Mouse (Mus musculus): Measurements from ENCODE around the gene Rsph3a. TPM values are rescaled to one million over a fixed set of nuclear protein-coding genes. Genes with fewer than 3 reads are reported as not detected.
"Not testable (repeated sequence)": the region's sequence is repeated elsewhere in the genome, so short reads cannot be mapped to it uniquely, and the experiment has no call there.

Rsph3a gene
- polyA plus RNA-seq, 1 experiment, result 58.5 TPM

GRCm38 (mm10) chr17:7931096-7931990, 14.1 kb upstream of the Rsph3a start:
- peak; percentile 37 for DNase-seq (ENCODE audit: low read depth)

GRCm38 (mm10) chr17:7932121-7932520, 13.3 kb upstream of the Rsph3a start:
- DNase-seq (ENCODE audit: low read depth), result not testable (repeated sequence)

More at GRCm38 (mm10) chr17:7931096-7931990, 14.1 kb upstream of the Rsph3a start:
- TF ChIP-seq POLR2A (IDR thresholded peaks at IDR 0.05; ENCODE audit: borderline replicate concordance, extremely low read depth, insufficient read depth, insufficient read length, poor library complexity, severe bottlenecking) (no peak), CTCF (IDR thresholded peaks at IDR 0.05; ENCODE audit: borderline replicate concordance, extremely low read depth, insufficient read depth, insufficient read length) (no peak)

DNA sequence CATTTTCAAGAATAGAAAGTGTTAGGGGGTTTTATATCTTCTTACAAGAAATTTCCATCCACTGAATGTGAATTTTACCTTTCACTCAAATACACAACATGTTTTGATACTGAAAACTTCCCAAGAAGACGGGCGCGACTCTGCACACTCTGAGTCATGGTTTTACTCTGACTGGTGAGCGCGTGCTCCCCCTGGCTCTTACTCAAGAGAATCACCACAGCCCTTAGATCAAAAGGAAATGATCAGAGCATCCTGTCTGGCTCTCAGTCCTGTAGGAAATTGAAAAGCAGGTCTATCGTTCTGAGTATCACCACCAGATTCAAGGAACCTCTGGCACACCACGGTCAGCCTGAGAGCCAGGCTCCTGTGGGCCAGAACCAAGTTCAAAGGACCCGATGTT, 5.8 kb upstream of the Rsph3a start:
- peak; percentile 51 for DNase-seq (ENCODE audit: low read depth)
- TF ChIP-seq POLR2A (IDR thresholded peaks at IDR 0.05; ENCODE audit: borderline replicate concordance, extremely low read depth, insufficient read depth, insufficient read length, poor library complexity, severe bottlenecking) (no peak), CTCF (IDR thresholded peaks at IDR 0.05; ENCODE audit: borderline replicate concordance, extremely low read depth, insufficient read depth, insufficient read length) (peak; percentile 31; the same call in 1 of the 2 replicates)

- not testable (repeated sequence) for DNase-seq (ENCODE audit: low read depth)
Measured at GRCm38 (mm10) chr17:7946053-7946627, 726 bp downstream of the Rsph3a start.

DNA sequence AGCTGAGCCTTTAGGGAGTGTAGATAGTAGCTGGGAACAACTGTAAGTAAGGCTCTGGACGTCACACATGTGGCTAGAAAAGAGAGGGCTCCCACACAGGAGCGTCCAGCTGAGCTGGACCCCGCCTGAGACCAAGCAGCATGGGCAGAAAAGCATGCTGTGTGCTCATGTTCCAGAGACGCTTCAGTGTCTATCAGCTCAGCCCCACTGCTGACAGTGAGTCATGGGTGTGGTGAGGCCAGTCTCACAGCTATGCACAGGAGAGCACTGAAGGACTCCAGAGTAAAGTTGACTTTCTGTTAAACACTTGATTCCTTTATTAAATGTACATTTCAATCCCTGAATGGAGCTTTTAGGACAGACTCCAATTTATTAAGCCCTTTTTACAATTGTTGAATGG, 5.9 kb downstream of the Rsph3a start:
- DNase-seq (ENCODE audit: low read depth), result not testable (repeated sequence)

DNA sequence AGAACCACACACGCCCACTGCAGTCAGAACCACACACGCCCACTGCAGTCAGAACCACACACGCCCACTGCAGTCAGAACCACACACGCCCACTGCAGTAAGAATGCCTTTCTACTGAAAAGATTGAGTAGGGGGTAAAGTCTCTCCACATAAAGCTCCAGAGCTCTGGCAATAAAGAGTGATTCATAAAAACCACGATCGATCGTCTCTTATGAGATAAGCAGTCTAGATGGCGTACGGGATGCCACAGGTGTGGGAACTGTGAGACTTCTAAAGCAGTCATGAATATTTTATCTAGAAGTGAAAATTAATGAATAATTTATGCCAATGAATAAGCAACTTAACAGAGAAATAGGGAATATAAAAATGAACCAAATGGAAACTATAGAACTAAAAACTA, 11.8 kb downstream of the Rsph3a start:
- DNase-seq (ENCODE audit: low read depth), result not testable (repeated sequence)

DNA sequence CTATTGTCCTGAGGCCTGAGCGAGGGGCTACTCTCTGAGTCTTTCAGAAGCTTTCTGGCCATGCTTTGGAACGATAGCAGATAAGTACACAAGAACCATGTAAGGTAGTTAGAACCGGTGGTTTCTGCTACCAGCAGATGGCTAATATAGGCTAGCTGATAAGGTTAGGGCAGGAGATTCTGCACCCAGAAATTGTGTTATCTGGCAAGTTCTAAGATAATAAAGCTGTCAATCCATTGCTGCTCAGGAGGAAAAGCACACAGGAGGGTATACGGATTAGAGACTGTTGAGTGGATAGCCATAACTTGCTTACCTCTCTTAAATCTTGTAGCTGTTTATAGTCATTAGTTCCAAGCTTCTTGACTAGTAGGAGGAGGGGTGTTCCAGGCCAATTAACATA, 17.9 kb downstream of the Rsph3a start:
- DNase-seq (ENCODE audit: low read depth), result not testable (repeated sequence)

- DNase-seq (ENCODE audit: low read depth), result not testable (repeated sequence)
Measured at GRCm38 (mm10) chr17:7964398-7964797, 19.0 kb downstream of the Rsph3a start.

DNA sequence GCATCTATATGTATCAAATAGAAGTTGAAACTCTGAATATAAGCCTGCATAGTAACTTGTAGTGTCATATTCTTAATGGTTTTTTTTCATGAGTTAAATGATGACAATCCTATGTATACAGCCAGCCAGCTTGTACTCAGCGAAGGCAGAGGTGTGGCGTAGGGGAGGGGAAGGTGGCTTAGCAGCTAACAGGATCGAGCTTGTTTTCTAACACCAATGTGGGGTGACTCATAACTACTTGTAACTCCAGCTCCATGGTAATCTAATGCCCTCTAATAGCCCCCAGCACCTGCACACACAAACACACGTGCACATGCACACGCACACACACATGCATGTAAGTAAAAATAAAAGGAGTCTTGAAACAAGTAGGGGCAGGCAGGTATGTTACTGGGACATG, 23.1 kb downstream of the Rsph3a start:
- not testable (repeated sequence) for DNase-seq (ENCODE audit: low read depth)

- DNase-seq (ENCODE audit: low read depth), result not testable (repeated sequence)
Measured at GRCm38 (mm10) chr17:7969782-7970181, 24.4 kb downstream of the Rsph3a start.

GRCm38 (mm10) chr17:7983484-7983883, 38.1 kb downstream of the Rsph3a start:
- DNase-seq (ENCODE audit: low read depth), result not testable (repeated sequence)

DNA sequence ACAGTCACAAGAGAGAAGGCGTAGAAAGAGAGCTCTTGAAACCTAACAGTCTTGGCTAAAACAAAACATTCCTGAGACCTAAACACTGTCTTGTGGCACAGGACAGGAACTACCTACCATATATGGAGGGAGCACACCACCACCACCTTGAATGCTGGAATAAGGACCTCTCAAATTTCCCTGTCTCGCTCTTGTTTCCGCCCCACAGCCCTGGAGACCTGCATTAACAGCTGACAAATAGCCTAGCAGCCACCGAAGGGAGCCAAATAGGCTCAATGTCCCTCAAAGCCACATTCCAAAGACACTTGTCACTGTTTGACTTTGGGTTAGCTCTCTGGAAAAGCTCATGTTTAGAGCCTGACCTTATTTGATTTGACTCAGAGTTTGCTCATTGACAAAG, 40.2 kb downstream of the Rsph3a start:
- not testable (repeated sequence) for DNase-seq (ENCODE audit: low read depth)

GRCm38 (mm10) chr17:7987038-7987437, 41.6 kb downstream of the Rsph3a start:
- DNase-seq (ENCODE audit: low read depth), result not testable (repeated sequence)

DNA sequence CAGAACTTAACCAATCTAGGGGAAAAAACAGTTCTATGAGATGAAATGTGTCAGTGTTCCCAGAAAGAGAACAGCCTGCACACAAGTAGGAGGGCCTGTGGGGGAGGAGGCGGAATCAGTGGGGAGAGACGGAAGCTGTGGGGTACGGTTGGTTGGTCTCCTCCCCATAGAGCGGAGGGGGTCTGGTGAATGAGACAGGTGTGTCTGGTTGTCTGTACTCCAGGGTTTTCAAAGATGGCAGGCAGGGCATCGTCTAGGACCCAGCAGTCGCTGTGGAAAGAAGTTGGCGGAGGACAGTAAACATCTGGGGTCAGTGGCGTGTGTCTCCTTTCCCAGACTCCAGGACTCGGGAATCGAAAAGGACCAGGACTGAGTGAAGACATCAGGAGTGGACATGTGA, 57.8 kb downstream of the Rsph3a start:
- DNase-seq (ENCODE audit: low read depth), result not testable (repeated sequence)

DNA sequence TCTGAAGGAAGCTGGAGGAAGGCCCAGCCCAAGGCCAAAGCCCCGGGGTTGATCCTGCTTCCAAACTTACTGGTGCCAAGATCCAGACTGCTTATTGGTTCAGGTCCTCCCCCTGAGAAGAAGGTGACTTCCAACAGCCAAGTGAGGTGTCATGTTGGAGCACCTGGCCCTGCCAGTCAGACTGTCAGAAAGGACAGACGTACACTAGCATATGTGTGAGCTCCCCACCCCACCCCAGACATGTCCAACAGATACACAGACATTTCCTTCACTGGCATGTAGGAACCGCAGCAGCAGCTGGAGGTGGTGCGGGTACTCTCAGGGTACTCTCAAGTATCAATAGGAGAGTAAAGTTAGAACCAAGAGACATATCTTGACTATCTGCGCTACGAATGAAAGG, 61.4 kb downstream of the Rsph3a start:
- not testable (repeated sequence) for DNase-seq (ENCODE audit: low read depth)

GRCm38 (mm10) chr17:8009565-8009964, 64.2 kb downstream of the Rsph3a start:
- DNase-seq (ENCODE audit: low read depth), result not testable (repeated sequence)

DNA sequence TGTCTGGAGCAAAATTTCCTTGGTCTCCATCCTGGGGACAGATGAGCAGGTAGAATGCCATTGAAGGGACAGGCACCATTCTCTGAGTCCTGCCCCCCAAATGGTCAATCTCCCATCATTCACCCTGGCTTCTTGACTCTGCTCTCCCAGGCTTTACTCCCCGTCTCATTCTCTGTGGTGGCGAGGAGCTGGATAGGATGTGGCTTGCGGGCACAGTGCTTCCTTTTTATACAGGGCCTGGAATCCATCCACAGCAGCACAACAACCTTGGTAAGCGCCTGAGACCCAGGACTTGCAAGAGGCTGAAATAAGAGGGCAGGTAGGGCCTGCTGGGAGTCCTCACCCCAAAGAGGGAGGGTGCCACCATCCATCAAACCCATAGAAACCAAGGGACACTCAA, 68.6 kb downstream of the Rsph3a start:
- not testable (repeated sequence) for DNase-seq (ENCODE audit: low read depth)

GRCm38 (mm10) chr17:8022675-8023074, 77.3 kb downstream of the Rsph3a start:
- DNase-seq (ENCODE audit: low read depth), result not testable (repeated sequence)

- not testable (repeated sequence) for DNase-seq (ENCODE audit: low read depth)
Measured at GRCm38 (mm10) chr17:8027475-8028168, 82.2 kb downstream of the Rsph3a start.

Data from brain, embryonic 14.5 days (tissue).